Mouse (Mus musculus) kidney, embryonic 16.5 days (tissue): ENCODE measurements around the gene Ubtf. TPM values are rescaled to one million over a fixed set of nuclear protein-coding genes. Genes with fewer than 3 reads are reported as not detected.
A peak's percentile ranks its signal among the peaks of the same experiment; 100 is the strongest.
"Not testable (repeated sequence)": the region's sequence is repeated elsewhere in the genome, so short reads cannot be mapped to it uniquely, and the experiment has no call there.

Experiments used
- ATAC-seq: fragments of 200-750 bp; cut with Nextera tagmentation; 2 replicates; pipeline ENCODE4 v1.8.0; 2017; ENCODE audit warnings: moderate TSS enrichment; ENCODE audit not compliant: low FRiP score, low TSS enrichment
- H3K27ac ChIP-seq: fragments of 300-500 bp; sonication (generic); 2 replicates; pipeline ENCODE4 v1.5.1; 2014; ENCODE audit warnings: low read length
- H3K27me3 ChIP-seq: fragments of 300-500 bp; sonication (generic); 2 replicates; pipeline ENCODE4 v1.6.1; 2014; ENCODE audit warnings: low read length, control low read depth, mixed read lengths; ENCODE audit not compliant: insufficient read depth
- H3K36me3 ChIP-seq: fragments of 300-500 bp; sonication (generic); 2 replicates; pipeline ENCODE4 v1.6.1; 2014; ENCODE audit warnings: low read length, control low read depth, mixed read lengths; ENCODE audit not compliant: insufficient read depth
- H3K4me1 ChIP-seq: fragments of 300-500 bp; sonication (generic); 2 replicates; pipeline ENCODE4 v1.6.1; 2014; ENCODE audit warnings: low read length, control low read depth, mixed read lengths; ENCODE audit not compliant: insufficient read depth
- H3K4me2 ChIP-seq: fragments of 300-500 bp; sonication (generic); replicated peaks from 2 replicates; pipeline ENCODE4 v1.6.1; 2014; ENCODE audit warnings: low read depth, low read length
- H3K4me3 ChIP-seq: fragments of 300-500 bp; sonication (generic); 2 replicates; pipeline ENCODE4 v1.5.1; 2014; ENCODE audit warnings: mild to moderate bottlenecking, low read length
- H3K9ac ChIP-seq: fragments of 300-500 bp; sonication (generic); replicated peaks from 2 replicates; pipeline ENCODE4 v1.6.1; 2014; ENCODE audit warnings: low read length
- H3K9me3 ChIP-seq: fragments of 300-500 bp; sonication (generic); 2 replicates; pipeline ENCODE4 v1.6.1; 2016; ENCODE audit warnings: low read length, control low read depth
- WGBS: fragments of 180-500 bp; shearing (Covaris S2); extraction: QIAGEN DNeasy Blood & Tissue Kit; methylation state at CpG from one replicate; pipeline ENCODE4 v1.1.7; 2014; 5-methylcytosine and 5-hydroxymethylcytosine counted together
- polyA plus RNA-seq: library from polyadenylated mRNA; unstranded; fragments of >200 nt; fragmentation: Nextera tagmentation; extraction: Ambion mirVana; gene quantifications from 2 replicates; pipeline ENCODE4 v1.2.1, GENCODE M21; 2015

Ubtf gene
- polyA plus RNA-seq, 1 experiment from 2014 or later: 94.7 TPM

- not testable (repeated sequence) for H3K27ac ChIP-seq, H3K36me3 ChIP-seq, H3K4me3 ChIP-seq, H3K9ac ChIP-seq, H3K4me2 ChIP-seq, H3K27me3 ChIP-seq, H3K9me3 ChIP-seq, ATAC-seq
- H3K4me1 ChIP-seq: peaks cover 16% of the 10 kb centered on the region
- WGBS: 75% methylated on average over 6 of the region's 6 CpGs
Measured at GRCm38 (mm10) chr11:102280267-102280666, 39.3 kb downstream of the Ubtf start.

- 87% methylated on average over 3 of the region's 3 CpGs for WGBS
- Histone ChIP-seq H3K27ac (no peak overlapping the region), H3K27me3 (no peaks in the 10 kb centered on the region), H3K4me1 (peaks cover 16% of the 10 kb centered on the region), H3K4me3 (no peak overlapping the region), H3K9me3 (no peaks in the 10 kb centered on the region), H3K4me2 (no peak overlapping the region), H3K36me3 (no peaks in the 10 kb centered on the region), H3K9ac (no peak overlapping the region)
- ATAC-seq: no peak
Measured at GRCm38 (mm10) chr11:102279595-102279994, 39.9 kb downstream of the Ubtf start.

GRCm38 (mm10) chr11:102277754-102278153 lies 41.8 kb downstream of the Ubtf start:
- no peak for ATAC-seq
- Histone ChIP-seq H3K9ac (no peak overlapping the region), H3K4me2 (no peak overlapping the region), H3K9me3 (no peaks in the 10 kb centered on the region), H3K4me3 (no peak overlapping the region), H3K27ac (no peak overlapping the region), H3K27me3 (no peaks in the 10 kb centered on the region), H3K4me1 (peaks cover 12% of the 10 kb centered on the region), H3K36me3 (no peaks in the 10 kb centered on the region)
- 62% methylated on average over 9 of the region's 12 CpGs for WGBS

GRCm38 (mm10) chr11:102276411-102276915 lies 43.1 kb downstream of the Ubtf start:
- H3K9me3 ChIP-seq: no peaks in the 10 kb centered on the region
- H3K4me3 ChIP-seq: peak overlapping the region; percentile 44
- H3K27ac ChIP-seq: no peak overlapping the region
- peak overlapping the region; percentile 67 for H3K4me2 ChIP-seq
- no peaks in the 10 kb centered on the region for H3K36me3 ChIP-seq
- H3K27me3 ChIP-seq: no peaks in the 10 kb centered on the region
- 1% methylated on average over 33 of the region's 33 CpGs for WGBS
- H3K9ac ChIP-seq: peak overlapping the region; percentile 48
- peak; percentile 94 for ATAC-seq
- H3K4me1 ChIP-seq: peaks cover 12% of the 10 kb centered on the region

- H3K9ac ChIP-seq: no peak within 1 kb of the TSS
- 87% methylated on average over 12 of the region's 12 CpGs for WGBS
- no peaks in the 10 kb centered on the region for H3K9me3 ChIP-seq
- H3K4me1 ChIP-seq: no peaks in the 10 kb centered on the region
- no peak within 1 kb of the TSS for H3K27ac ChIP-seq
- H3K4me3 ChIP-seq: no peak within 1 kb of the TSS
- no peaks in the 10 kb centered on the region; the same call in 1 of the 2 replicates for H3K36me3 ChIP-seq
- ATAC-seq: no peak
- H3K27me3 ChIP-seq: no peaks in the 10 kb centered on the region
- H3K4me2 ChIP-seq: no peak within 1 kb of the TSS
Measured at GRCm38 (mm10) chr11:102268520-102269244, 50.9 kb downstream of the Ubtf start, which contains the start of gene Asb16. TSS of gene Asb16 (plus strand) at chr11:102268743.

- Histone ChIP-seq H3K4me2 (no peak overlapping the region), H3K27ac (no peak overlapping the region), H3K36me3 (no peaks in the 10 kb centered on the region; the same call in 1 of the 2 replicates), H3K27me3 (no peaks in the 10 kb centered on the region), H3K4me3 (no peak overlapping the region), H3K4me1 (no peaks in the 10 kb centered on the region), H3K9ac (no peak overlapping the region), H3K9me3 (no peaks in the 10 kb centered on the region)
- peak; percentile 32; the same call in 1 of the 2 replicates for ATAC-seq
- WGBS: 6% methylated on average over 11 of the region's 11 CpGs
Measured at GRCm38 (mm10) chr11:102267480-102267879, 52.1 kb downstream of the Ubtf start.

- no peaks in the 10 kb centered on the region for H3K4me1 ChIP-seq
- no peak overlapping the region for H3K4me3 ChIP-seq
- H3K27me3 ChIP-seq: no peaks in the 10 kb centered on the region
- no peak overlapping the region for H3K4me2 ChIP-seq
- no peaks in the 10 kb centered on the region for H3K9me3 ChIP-seq
- 93% methylated on average over 8 of the region's 8 CpGs for WGBS
- ATAC-seq: 0 out of 2 replicates have a peak, but pooled peaks have one; percentile 23
- H3K36me3 ChIP-seq: no peaks in the 10 kb centered on the region; the same call in 1 of the 2 replicates
- no peak overlapping the region for H3K27ac ChIP-seq
- H3K9ac ChIP-seq: no peak overlapping the region
Measured at GRCm38 (mm10) chr11:102266631-102267355, 52.7 kb downstream of the Ubtf start.

GRCm38 (mm10) chr11:102265816-102266215 lies 53.7 kb downstream of the Ubtf start:
- H3K9me3 ChIP-seq: no peaks in the 10 kb centered on the region
- ATAC-seq: no peak
- H3K4me1 ChIP-seq: no peaks in the 10 kb centered on the region
- no peak overlapping the region for H3K27ac ChIP-seq
- H3K4me2 ChIP-seq: no peak overlapping the region
- H3K4me3 ChIP-seq: no peak overlapping the region
- 68% methylated on average over 14 of the region's 14 CpGs for WGBS
- no peaks in the 10 kb centered on the region; the same call in 1 of the 2 replicates for H3K36me3 ChIP-seq
- H3K27me3 ChIP-seq: no peaks in the 10 kb centered on the region
- 0 out of 2 replicates have a peak overlapping the region, but pooled peaks have one; percentile 11 for H3K9ac ChIP-seq

- Histone ChIP-seq H3K9me3 (no peaks in the 10 kb centered on the region), H3K27ac (no peak overlapping the region), H3K4me2 (no peak overlapping the region), H3K4me3 (no peak overlapping the region), H3K4me1 (no peaks in the 10 kb centered on the region), H3K36me3 (peaks cover 5% of the 10 kb centered on the region), H3K9ac (0 out of 2 replicates have a peak overlapping the region, but pooled peaks have one; percentile 4), H3K27me3 (no peaks in the 10 kb centered on the region)
- WGBS: 89% methylated on average over 7 of the region's 7 CpGs
- no peak for ATAC-seq
Measured at GRCm38 (mm10) chr11:102263211-102263610, 56.3 kb downstream of the Ubtf start.
